Mouse (Mus musculus) megakaryocyte progenitor cell, adult 5-6 weeks (primary cell): ENCODE data around the gene Klk1b3. TPM values are rescaled to one million over a fixed set of nuclear protein-coding genes. Genes with fewer than 3 reads are reported as not detected.
"Not testable (repeated sequence)": the region's sequence is repeated elsewhere in the genome, so short reads cannot be mapped to it uniquely, and the experiment has no call there.

Experiments used
- ATAC-seq: replicated peaks from 2 replicates; pipeline ENCODE4 v1.8.0; 2016; ENCODE audit warnings: mild to moderate bottlenecking, moderate TSS enrichment, inconsistent platforms; ENCODE audit not compliant: poor library complexity
- total RNA-seq, 2 experiments: library from RNA; stranded (forward) in 1 of 2; stranded (reverse) in 1 of 2; fragments of 157-497, 149-512 nt in 1 of 2; fragments of 200-1000 nt in 1 of 2; gene quantifications; 2 replicates each; pipeline versions ENCODE4 v1.2.3 to v1.2.4; 2015 to 2017

Klk1b3 gene
- total RNA-seq, 2 experiments from 2014 or later: not detected

DNA sequence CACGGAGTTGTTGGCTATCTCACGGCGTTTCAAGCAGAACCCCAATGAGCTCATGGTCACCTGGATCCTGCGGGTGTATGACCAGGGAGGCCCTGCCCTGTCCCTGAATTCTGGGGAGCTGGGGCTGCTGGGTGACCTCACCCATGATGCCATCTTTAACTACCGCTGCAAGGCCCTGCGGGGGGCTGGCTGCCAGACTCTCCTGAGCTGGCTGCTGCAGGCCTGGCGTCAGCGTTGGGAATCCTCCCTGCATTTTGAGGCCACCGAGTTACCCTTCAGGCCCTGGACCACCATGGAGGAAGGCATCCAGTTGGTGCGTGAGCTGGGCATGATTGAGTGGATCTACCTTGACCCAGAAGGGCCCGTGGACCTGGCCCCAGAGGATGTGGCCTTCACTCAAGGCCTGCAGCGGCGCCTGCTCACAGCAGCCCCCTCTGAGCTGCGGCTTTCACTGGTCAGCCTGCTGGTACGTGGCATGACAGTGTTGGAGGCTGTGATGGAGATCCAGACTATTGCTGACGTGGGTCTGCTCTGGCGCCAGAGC, 52.8 kb downstream of the Klk1b3 start:
- ATAC-seq: not testable (repeated sequence)

Other genes with a start within 250 kb of the Klk1b3 start
- gene Klk1b8, start 247.5 kb upstream of the Klk1b3 start, total RNA-seq (2015): not detected in 2 replicates
- gene Klk1b8, start 247.5 kb upstream of the Klk1b3 start, total RNA-seq (2017): not detected in 2 replicates
- gene Klk1b1, start 231.4 kb upstream of the Klk1b3 start, total RNA-seq (2015): not detected in 2 replicates
- gene Klk1b1, start 231.4 kb upstream of the Klk1b3 start, total RNA-seq (2017): not detected in 2 replicates
- not detected in 2 replicates for gene Klk1b9, start 222.1 kb upstream of the Klk1b3 start, total RNA-seq (2015)
- gene Klk1b9, start 222.1 kb upstream of the Klk1b3 start, total RNA-seq (2017): not detected in 2 replicates
- gene Klk1b11, start 202.3 kb upstream of the Klk1b3 start, total RNA-seq (2015): not detected in 2 replicates
- gene Klk1b11, start 202.3 kb upstream of the Klk1b3 start, total RNA-seq (2017): not detected in 2 replicates
- gene Klk1b26, start 186.0 kb upstream of the Klk1b3 start, total RNA-seq (2015): not detected in 2 replicates
- gene Klk1b26, start 186.0 kb upstream of the Klk1b3 start, total RNA-seq (2017): not detected in 2 replicates
- gene Klk1b27, start 145.9 kb upstream of the Klk1b3 start, total RNA-seq (2015): not detected in 2 replicates
- not detected in 2 replicates for gene Klk1b27, start 145.9 kb upstream of the Klk1b3 start, total RNA-seq (2017)
- not detected in 2 replicates for gene Klk1b21, start 95.9 kb upstream of the Klk1b3 start, total RNA-seq (2015)
- not detected in 2 replicates for gene Klk1b21, start 95.9 kb upstream of the Klk1b3 start, total RNA-seq (2017)
- not detected in 2 replicates for gene Klk1b22, start 85.5 kb upstream of the Klk1b3 start, total RNA-seq (2015)
- not detected in 2 replicates for gene Klk1b22, start 85.5 kb upstream of the Klk1b3 start, total RNA-seq (2017)
- not detected in 2 replicates for gene Klk1b16, start 61.4 kb upstream of the Klk1b3 start, total RNA-seq (2015)
- gene Klk1b16, start 61.4 kb upstream of the Klk1b3 start, total RNA-seq (2017): not detected in 2 replicates
- not detected in 2 replicates for gene Klk1b24, start 10.0 kb upstream of the Klk1b3 start, total RNA-seq (2015)
- gene Klk1b24, start 10.0 kb upstream of the Klk1b3 start, total RNA-seq (2017): not detected in 2 replicates
- gene Klk1b4, start 9.2 kb downstream of the Klk1b3 start, total RNA-seq (2015): not detected in 2 replicates
- gene Klk1b4, start 9.2 kb downstream of the Klk1b3 start, total RNA-seq (2017): not detected in 2 replicates
- gene Klk1b5, start 17.8 kb downstream of the Klk1b3 start, total RNA-seq (2015): not detected in 2 replicates
- not detected in 2 replicates for gene Klk1b5, start 17.8 kb downstream of the Klk1b3 start, total RNA-seq (2017)
- not detected in 2 replicates for gene Klk1, start 27.2 kb downstream of the Klk1b3 start, total RNA-seq (2015)
- gene Klk1, start 27.2 kb downstream of the Klk1b3 start, total RNA-seq (2017): not detected in 2 replicates
- not detected in 2 replicates for gene Gm36864, start 38.0 kb downstream of the Klk1b3 start, total RNA-seq (2015)
- not detected in 2 replicates for gene Gm36864, start 38.0 kb downstream of the Klk1b3 start, total RNA-seq (2017)
- gene 1700028J19Rik, start 48.5 kb downstream of the Klk1b3 start, total RNA-seq (2015): 0.34 and 1.8 TPM in 2 replicates
- gene 1700028J19Rik, start 48.5 kb downstream of the Klk1b3 start, total RNA-seq (2017): 0.30 and 0.37 TPM in 2 replicates
- 54.0 and 60.6 TPM in 2 replicates for gene 2410002F23Rik, start 48.5 kb downstream of the Klk1b3 start, total RNA-seq (2015)
- gene 2410002F23Rik, start 48.5 kb downstream of the Klk1b3 start, total RNA-seq (2017): 71.7 and 74.6 TPM in 2 replicates
- not detected in 2 replicates for gene Acp4, start 59.2 kb downstream of the Klk1b3 start, total RNA-seq (2015)
- gene Acp4, start 59.2 kb downstream of the Klk1b3 start, total RNA-seq (2017): 0.04 TPM in 1 of 2 replicates, not detected in the other
- gene Gm15517, start 63.3 kb downstream of the Klk1b3 start, total RNA-seq (2015): not detected in 2 replicates
- not detected in 2 replicates for gene Gm15517, start 63.3 kb downstream of the Klk1b3 start, total RNA-seq (2017)
- gene Clec11a, start 108.7 kb downstream of the Klk1b3 start, total RNA-seq (2015): 4.1 TPM in 2 replicates
- 4.2 and 4.4 TPM in 2 replicates for gene Clec11a, start 108.7 kb downstream of the Klk1b3 start, total RNA-seq (2017)
- gene Shank1, start 112.1 kb downstream of the Klk1b3 start, total RNA-seq (2015): 0.05 and 0.49 TPM in 2 replicates
- not detected in 2 replicates for gene Shank1, start 112.1 kb downstream of the Klk1b3 start, total RNA-seq (2017)
- gene Syt3, start 185.9 kb downstream of the Klk1b3 start, total RNA-seq (2015): 0.22 and 0.24 TPM in 2 replicates
- 0.12 and 0.14 TPM in 2 replicates for gene Syt3, start 185.9 kb downstream of the Klk1b3 start, total RNA-seq (2017)
- gene 1700008O03Rik, start 187.6 kb downstream of the Klk1b3 start, total RNA-seq (2015): 0.44 and 1.5 TPM in 2 replicates
- gene 1700008O03Rik, start 187.6 kb downstream of the Klk1b3 start, total RNA-seq (2017): 1.8 and 2.2 TPM in 2 replicates
- gene Lrrc4b, start 230.8 kb downstream of the Klk1b3 start, total RNA-seq (2015): not detected in 2 replicates
- gene Lrrc4b, start 230.8 kb downstream of the Klk1b3 start, total RNA-seq (2017): not detected in 2 replicates